Mouse (Mus musculus): ENCODE measurements around the gene Crb1.

Crb1 gene

GRCm38 (mm10) chr1:139224309-139224949, 152.5 kb downstream of the Crb1 start:
- no peak for DNase-seq (ENCODE audit: extremely low spot score, low spot score)

- no peak for DNase-seq (ENCODE audit: extremely low spot score, low spot score)
Measured at GRCm38 (mm10) chr1:139223804-139224203, 153.1 kb downstream of the Crb1 start.

- DNase-seq (ENCODE audit: extremely low spot score, low spot score), result no peak
Measured at GRCm38 (mm10) chr1:139215311-139215710, 161.6 kb downstream of the Crb1 start.

DNA sequence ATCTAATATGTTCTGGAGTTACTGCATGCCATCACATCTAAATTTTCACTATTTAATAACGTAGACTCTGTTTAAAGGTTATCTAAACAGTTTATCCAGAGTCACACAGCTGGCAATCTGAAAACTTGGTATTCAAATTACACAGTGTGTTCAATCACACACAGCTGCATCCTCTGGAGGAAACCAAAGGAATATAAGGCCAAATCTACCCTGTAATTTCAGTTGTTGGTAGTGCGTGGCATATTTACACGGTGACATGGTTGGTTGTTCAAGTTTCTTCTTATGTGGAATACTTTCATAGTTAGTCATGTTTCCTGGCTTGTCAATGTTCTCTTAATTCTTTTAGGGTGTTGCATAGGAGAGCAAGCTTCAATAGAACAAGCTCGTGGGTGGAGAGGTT, 166.4 kb downstream of the Crb1 start:
- no peak for DNase-seq (ENCODE audit: extremely low spot score, low spot score)

DNA sequence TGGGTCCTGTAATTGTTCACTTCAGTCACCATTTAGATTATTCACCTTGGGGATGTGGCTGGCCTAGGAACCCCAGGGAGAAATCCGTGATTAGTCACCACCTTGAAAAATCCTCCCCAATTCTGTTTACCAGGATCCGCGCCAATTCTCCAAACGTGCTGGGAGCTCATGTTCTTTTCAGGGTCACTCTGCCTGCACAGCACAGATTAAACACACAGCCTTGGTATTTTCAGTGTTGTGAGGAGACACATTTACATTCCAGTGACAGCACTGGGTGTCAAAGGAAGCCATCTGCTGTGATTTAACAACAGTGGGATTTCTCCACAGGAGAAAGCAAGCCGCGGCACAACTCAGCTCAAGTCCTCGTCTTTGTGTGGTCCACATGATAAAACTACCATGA, 167.1 kb downstream of the Crb1 start:
- no peak for DNase-seq (ENCODE audit: extremely low spot score, low spot score)

- DNase-seq (ENCODE audit: extremely low spot score, low spot score), result no peak
Measured at GRCm38 (mm10) chr1:139206259-139206658, 170.6 kb downstream of the Crb1 start.

GRCm38 (mm10) chr1:139203026-139203425, 173.9 kb downstream of the Crb1 start:
- no peak for DNase-seq (ENCODE audit: extremely low spot score, low spot score)

GRCm38 (mm10) chr1:139194428-139195028, 182.4 kb downstream of the Crb1 start:
- DNase-seq (ENCODE audit: extremely low spot score, low spot score), result no peak

DNA sequence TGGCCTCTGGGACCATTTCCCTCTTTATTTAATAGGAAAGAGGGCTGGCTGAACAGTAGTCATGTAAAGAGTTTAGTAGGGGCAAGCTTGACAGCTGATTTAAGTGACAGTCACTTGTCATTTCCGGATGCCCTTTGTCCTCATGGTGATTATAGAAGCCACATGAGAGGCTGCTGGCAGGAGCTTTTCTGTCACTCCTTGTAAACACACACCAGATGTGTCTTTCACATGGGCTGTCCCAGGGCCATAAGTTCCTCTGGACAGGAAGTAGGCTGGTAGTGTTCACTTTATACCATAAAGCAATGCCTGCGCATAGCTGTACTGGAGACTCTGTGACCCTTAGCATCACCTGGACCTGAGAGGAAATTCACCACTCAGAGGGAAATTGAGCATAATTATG, 182.9 kb downstream of the Crb1 start:
- DNase-seq (ENCODE audit: extremely low spot score, low spot score), result no peak

GRCm38 (mm10) chr1:139192635-139193034, 184.3 kb downstream of the Crb1 start:
- no peak for DNase-seq (ENCODE audit: extremely low spot score, low spot score)

GRCm38 (mm10) chr1:139180481-139181149, 196.3 kb downstream of the Crb1 start:
- no peak for DNase-seq (ENCODE audit: extremely low spot score, low spot score)

- DNase-seq (ENCODE audit: extremely low spot score, low spot score), result no peak
Measured at GRCm38 (mm10) chr1:139179707-139180106, 197.2 kb downstream of the Crb1 start.

DNA sequence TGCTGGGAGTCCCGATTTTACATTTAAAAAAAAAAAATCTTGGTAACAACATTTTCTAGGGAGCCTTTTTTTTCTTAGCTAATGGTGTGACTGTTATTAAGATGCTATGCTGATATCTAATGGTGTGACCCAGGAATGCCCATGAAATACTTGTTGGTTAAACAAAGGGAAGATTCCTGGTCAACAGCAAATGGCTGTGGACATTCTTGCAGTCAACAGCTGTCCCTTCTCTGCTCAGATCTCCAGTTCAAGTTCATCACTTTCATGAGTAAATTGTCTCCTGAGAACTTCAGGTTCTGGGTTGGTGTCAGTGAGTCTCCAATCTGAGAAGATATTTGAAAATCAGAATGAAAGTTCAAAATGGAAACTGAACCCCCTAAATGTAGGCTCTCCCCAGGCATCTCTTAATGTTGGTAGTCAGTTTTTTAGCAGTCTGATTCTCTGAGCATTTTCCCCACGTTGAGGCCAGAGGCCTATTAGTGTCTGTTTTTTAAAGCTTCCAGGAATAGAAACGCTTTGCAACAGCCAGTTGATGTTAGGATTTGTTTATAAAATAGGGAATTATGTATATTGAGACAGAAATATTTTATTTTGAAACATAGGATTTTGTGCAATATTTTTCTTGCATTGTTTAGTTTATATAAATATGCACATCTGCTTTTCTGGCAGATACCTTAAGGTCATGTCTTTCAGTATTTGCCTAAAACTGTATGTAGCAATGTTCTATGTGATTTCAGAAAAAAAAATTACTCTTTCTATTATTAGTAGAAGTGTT, 202.7 kb downstream of the Crb1 start:
- no peak for DNase-seq (ENCODE audit: extremely low spot score, low spot score)

- DNase-seq (ENCODE audit: extremely low spot score, low spot score), result no peak
Measured at GRCm38 (mm10) chr1:139162814-139163213, 214.1 kb downstream of the Crb1 start.

GRCm38 (mm10) chr1:139161619-139162018, 215.3 kb downstream of the Crb1 start:
- DNase-seq (ENCODE audit: extremely low spot score, low spot score), result no peak

DNA sequence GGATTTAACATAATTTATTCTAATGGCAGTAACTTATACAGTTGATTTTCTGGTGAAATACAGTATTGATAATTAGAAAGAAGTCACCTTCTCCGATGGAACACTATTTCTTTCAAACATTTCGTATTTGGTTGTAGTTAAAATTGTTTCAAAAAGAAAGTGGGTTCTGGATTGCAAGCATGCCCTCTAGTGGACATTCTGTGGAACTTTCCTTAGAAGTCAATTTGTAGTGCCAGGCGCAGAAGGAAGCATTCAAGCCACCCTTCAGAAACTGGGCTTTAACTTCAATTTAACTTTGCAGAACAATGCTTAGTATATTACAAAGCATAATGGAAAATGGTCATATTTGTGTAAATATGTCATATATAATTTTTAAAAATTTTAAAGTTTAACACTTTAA, 220.5 kb downstream of the Crb1 start:
- no peak for DNase-seq (ENCODE audit: extremely low spot score, low spot score)

GRCm38 (mm10) chr1:139153493-139153892, 223.4 kb downstream of the Crb1 start:
- no peak for DNase-seq (ENCODE audit: extremely low spot score, low spot score)

DNA sequence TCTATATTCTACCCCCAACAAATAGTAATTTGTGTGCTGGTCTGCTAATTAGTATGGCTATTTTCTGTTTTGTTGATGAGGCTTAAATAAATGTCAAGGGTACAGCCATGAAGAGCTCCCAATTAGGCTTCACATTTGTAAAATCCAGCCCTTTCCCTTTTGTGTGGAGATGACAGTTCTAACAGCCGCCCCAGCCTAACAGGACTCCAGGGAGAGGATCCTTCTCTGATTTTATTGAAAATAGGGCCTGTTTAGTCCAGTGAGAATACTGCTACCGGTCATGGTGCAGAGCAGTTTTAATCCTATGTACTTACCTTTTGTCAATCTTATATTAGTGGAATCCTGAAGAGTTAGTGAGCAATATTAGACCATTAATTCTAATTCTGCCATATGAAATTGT, 223.9 kb downstream of the Crb1 start:
- no peak for DNase-seq (ENCODE audit: extremely low spot score, low spot score)
